Mouse (Mus musculus): Measurements from ENCODE around the gene Yy1. TPM values are rescaled to one million over a fixed set of nuclear protein-coding genes. Genes with fewer than 3 reads are reported as not detected.

Yy1 gene
- polyA plus RNA-seq, 1 experiment from 2014 or later: 14.2 TPM

- H3K4me1 ChIP-seq (ENCODE audit: control insufficient read depth, insufficient read depth, low read length): no peaks in the 10 kb centered on the region
- H3K9ac ChIP-seq (ENCODE audit: low read depth, low read length): no peak overlapping the region
- no peak overlapping the region for H3K4me2 ChIP-seq
- no peaks in the 10 kb centered on the region for H3K9me3 ChIP-seq (replicated peaks; ENCODE audit: control insufficient read depth, low read length)
- H3K27me3 ChIP-seq (ENCODE audit: control insufficient read depth, insufficient read depth, low read length): no peaks in the 10 kb centered on the region
- 82% methylated on average over 4 of the region's 4 CpGs for WGBS (ENCODE audit: insufficient replicate concordance)
- H3K27ac ChIP-seq (ENCODE audit: low read depth, low read length): no peak overlapping the region
- peaks cover 4% of the 10 kb centered on the region; the same call in 1 of the 2 replicates for H3K36me3 ChIP-seq (ENCODE audit: control insufficient read depth, insufficient read depth, low read length)
- no peak for ATAC-seq (replicated peaks; ENCODE audit: insufficient number of reproducible peaks, low FRiP score, low TSS enrichment)
- no peak overlapping the region for H3K4me3 ChIP-seq (ENCODE audit: low read depth, low read length)
These were observed 56.8 kb downstream of the Yy1 start for GRCm38 (mm10) chr12:108849488-108850022.

- H3K9ac ChIP-seq (ENCODE audit: low read depth, low read length): no peak overlapping the region
- no peak overlapping the region for H3K4me2 ChIP-seq
- no peaks in the 10 kb centered on the region for H3K27me3 ChIP-seq (ENCODE audit: control insufficient read depth, insufficient read depth, low read length)
- no peaks in the 10 kb centered on the region for H3K9me3 ChIP-seq (replicated peaks; ENCODE audit: control insufficient read depth, low read length)
- H3K36me3 ChIP-seq (ENCODE audit: control insufficient read depth, insufficient read depth, low read length): no peaks in the 10 kb centered on the region; the same call in 1 of the 2 replicates
- 64% methylated on average over 8 of the region's 8 CpGs for WGBS (ENCODE audit: insufficient replicate concordance)
- H3K27ac ChIP-seq (ENCODE audit: low read depth, low read length): no peak overlapping the region
- no peaks in the 10 kb centered on the region for H3K4me1 ChIP-seq (ENCODE audit: control insufficient read depth, insufficient read depth, low read length)
- H3K4me3 ChIP-seq (ENCODE audit: low read depth, low read length): no peak overlapping the region
- no peak for ATAC-seq (replicated peaks; ENCODE audit: insufficient number of reproducible peaks, low FRiP score, low TSS enrichment)
These were observed 57.4 kb downstream of the Yy1 start for GRCm38 (mm10) chr12:108850129-108850528.

GRCm38 (mm10) chr12:108850886-108851285 lies 58.1 kb downstream of the Yy1 start:
- 83% methylated on average over 8 of the region's 8 CpGs for WGBS (ENCODE audit: insufficient replicate concordance)
- H3K27ac ChIP-seq (ENCODE audit: low read depth, low read length): no peak overlapping the region
- no peaks in the 10 kb centered on the region for H3K4me1 ChIP-seq (ENCODE audit: control insufficient read depth, insufficient read depth, low read length)
- no peak for ATAC-seq (replicated peaks; ENCODE audit: insufficient number of reproducible peaks, low FRiP score, low TSS enrichment)
- no peaks in the 10 kb centered on the region for H3K9me3 ChIP-seq (replicated peaks; ENCODE audit: control insufficient read depth, low read length)
- H3K4me3 ChIP-seq (ENCODE audit: low read depth, low read length): no peak overlapping the region
- H3K27me3 ChIP-seq (ENCODE audit: control insufficient read depth, insufficient read depth, low read length): no peaks in the 10 kb centered on the region
- H3K9ac ChIP-seq (ENCODE audit: low read depth, low read length): no peak overlapping the region
- no peaks in the 10 kb centered on the region; the same call in 1 of the 2 replicates for H3K36me3 ChIP-seq (ENCODE audit: control insufficient read depth, insufficient read depth, low read length)
- H3K4me2 ChIP-seq: no peak overlapping the region

- H3K27me3 ChIP-seq (ENCODE audit: control insufficient read depth, insufficient read depth, low read length): no peaks in the 10 kb centered on the region
- no peak for ATAC-seq (replicated peaks; ENCODE audit: insufficient number of reproducible peaks, low FRiP score, low TSS enrichment)
- H3K27ac ChIP-seq (ENCODE audit: low read depth, low read length): no peak overlapping the region
- H3K9ac ChIP-seq (ENCODE audit: low read depth, low read length): no peak overlapping the region
- H3K4me3 ChIP-seq (ENCODE audit: low read depth, low read length): no peak overlapping the region
- 84% methylated on average over 8 of the region's 8 CpGs for WGBS (ENCODE audit: insufficient replicate concordance)
- H3K9me3 ChIP-seq (replicated peaks; ENCODE audit: control insufficient read depth, low read length): no peaks in the 10 kb centered on the region
- H3K4me1 ChIP-seq (ENCODE audit: control insufficient read depth, insufficient read depth, low read length): no peaks in the 10 kb centered on the region
- H3K4me2 ChIP-seq: no peak overlapping the region
- no peaks in the 10 kb centered on the region for H3K36me3 ChIP-seq (ENCODE audit: control insufficient read depth, insufficient read depth, low read length)
These were observed 60.0 kb downstream of the Yy1 start for GRCm38 (mm10) chr12:108852822-108853221.

GRCm38 (mm10) chr12:108855081-108855480 lies 62.3 kb downstream of the Yy1 start:
- Histone ChIP-seq H3K36me3 (ENCODE audit: control insufficient read depth, insufficient read depth, low read length) (no peaks in the 10 kb centered on the region; the same call in 1 of the 2 replicates), H3K4me3 (ENCODE audit: low read depth, low read length) (no peak overlapping the region), H3K27me3 (ENCODE audit: control insufficient read depth, insufficient read depth, low read length) (no peaks in the 10 kb centered on the region), H3K4me1 (ENCODE audit: control insufficient read depth, insufficient read depth, low read length) (no peaks in the 10 kb centered on the region), H3K4me2 (no peak overlapping the region), H3K9ac (ENCODE audit: low read depth, low read length) (no peak overlapping the region), H3K9me3 (replicated peaks; ENCODE audit: control insufficient read depth, low read length) (no peaks in the 10 kb centered on the region), H3K27ac (ENCODE audit: low read depth, low read length) (no peak overlapping the region)
- ATAC-seq (replicated peaks; ENCODE audit: insufficient number of reproducible peaks, low FRiP score, low TSS enrichment): no peak
- WGBS (ENCODE audit: insufficient replicate concordance): 87% methylated on average over 10 of the region's 10 CpGs

GRCm38 (mm10) chr12:108856186-108856585 lies 63.4 kb downstream of the Yy1 start:
- 79% methylated on average over 8 of the region's 8 CpGs for WGBS (ENCODE audit: insufficient replicate concordance)

GRCm38 (mm10) chr12:108857109-108857508 lies 64.3 kb downstream of the Yy1 start:
- Histone ChIP-seq H3K9me3 (replicated peaks; ENCODE audit: control insufficient read depth, low read length) (no peaks in the 10 kb centered on the region), H3K27me3 (ENCODE audit: control insufficient read depth, insufficient read depth, low read length) (no peaks in the 10 kb centered on the region), H3K9ac (ENCODE audit: low read depth, low read length) (no peak overlapping the region), H3K4me1 (ENCODE audit: control insufficient read depth, insufficient read depth, low read length) (no peaks in the 10 kb centered on the region), H3K4me3 (ENCODE audit: low read depth, low read length) (no peak overlapping the region), H3K4me2 (no peak overlapping the region), H3K27ac (ENCODE audit: low read depth, low read length) (no peak overlapping the region), H3K36me3 (ENCODE audit: control insufficient read depth, insufficient read depth, low read length) (peaks cover 2% of the 10 kb centered on the region; the same call in 1 of the 2 replicates)
- ATAC-seq (replicated peaks; ENCODE audit: insufficient number of reproducible peaks, low FRiP score, low TSS enrichment): no peak
- 87% methylated on average over 7 of the region's 7 CpGs for WGBS (ENCODE audit: insufficient replicate concordance)

More at GRCm38 (mm10) chr12:108856186-108856585, 63.4 kb downstream of the Yy1 start:
- ATAC-seq (replicated peaks; ENCODE audit: insufficient number of reproducible peaks, low FRiP score, low TSS enrichment): no peak
- Histone ChIP-seq H3K27ac (ENCODE audit: low read depth, low read length) (no peak overlapping the region), H3K36me3 (ENCODE audit: control insufficient read depth, insufficient read depth, low read length) (peaks cover 2% of the 10 kb centered on the region; the same call in 1 of the 2 replicates), H3K4me3 (ENCODE audit: low read depth, low read length) (no peak overlapping the region), H3K27me3 (ENCODE audit: control insufficient read depth, insufficient read depth, low read length) (no peaks in the 10 kb centered on the region), H3K9ac (ENCODE audit: low read depth, low read length) (no peak overlapping the region), H3K4me1 (ENCODE audit: control insufficient read depth, insufficient read depth, low read length) (no peaks in the 10 kb centered on the region), H3K4me2 (no peak overlapping the region), H3K9me3 (replicated peaks; ENCODE audit: control insufficient read depth, low read length) (no peaks in the 10 kb centered on the region)

GRCm38 (mm10) chr12:108857589-108858184 lies 64.9 kb downstream of the Yy1 start:
- Histone ChIP-seq H3K4me1 (ENCODE audit: control insufficient read depth, insufficient read depth, low read length) (no peaks in the 10 kb centered on the region), H3K4me2 (no peak overlapping the region), H3K36me3 (ENCODE audit: control insufficient read depth, insufficient read depth, low read length) (peaks cover 7% of the 10 kb centered on the region), H3K4me3 (ENCODE audit: low read depth, low read length) (no peak overlapping the region), H3K9me3 (replicated peaks; ENCODE audit: control insufficient read depth, low read length) (no peaks in the 10 kb centered on the region), H3K27me3 (ENCODE audit: control insufficient read depth, insufficient read depth, low read length) (no peaks in the 10 kb centered on the region), H3K9ac (ENCODE audit: low read depth, low read length) (no peak overlapping the region), H3K27ac (ENCODE audit: low read depth, low read length) (no peak overlapping the region)
- ATAC-seq (replicated peaks; ENCODE audit: insufficient number of reproducible peaks, low FRiP score, low TSS enrichment): no peak
- 82% methylated on average over 7 of the region's 7 CpGs for WGBS (ENCODE audit: insufficient replicate concordance)

GRCm38 (mm10) chr12:108858486-108858885 lies 65.7 kb downstream of the Yy1 start:
- H3K4me1 ChIP-seq (ENCODE audit: control insufficient read depth, insufficient read depth, low read length): no peaks in the 10 kb centered on the region

More at GRCm38 (mm10) chr12:108858486-108858885, 65.7 kb downstream of the Yy1 start:
- ATAC-seq (replicated peaks; ENCODE audit: insufficient number of reproducible peaks, low FRiP score, low TSS enrichment): no peak
- no peaks in the 10 kb centered on the region for H3K9me3 ChIP-seq (replicated peaks; ENCODE audit: control insufficient read depth, low read length)
- peaks cover 14% of the 10 kb centered on the region for H3K36me3 ChIP-seq (ENCODE audit: control insufficient read depth, insufficient read depth, low read length)
- H3K9ac ChIP-seq (ENCODE audit: low read depth, low read length): no peak overlapping the region
- H3K4me2 ChIP-seq: no peak overlapping the region
- no peak overlapping the region for H3K4me3 ChIP-seq (ENCODE audit: low read depth, low read length)
- 84% methylated on average over 5 of the region's 5 CpGs for WGBS (ENCODE audit: insufficient replicate concordance)
- H3K27me3 ChIP-seq (ENCODE audit: control insufficient read depth, insufficient read depth, low read length): no peaks in the 10 kb centered on the region
- H3K27ac ChIP-seq (ENCODE audit: low read depth, low read length): no peak overlapping the region

Data from heart, embryonic 11.5 days (tissue).